Mouse (Mus musculus) frontal cortex, adult 2 months (tissue): ENCODE measurements around the gene Zmynd8. TPM values are rescaled to one million over a fixed set of nuclear protein-coding genes. Genes with fewer than 3 reads are reported as not detected.

Experiments used
- DNase-seq, 2 experiments: peaks; one replicate each; pipeline ENCODE4 v3.0.0; 2022; ENCODE audit warnings: low spot score in 1 of 2; ENCODE audit errors: extremely low spot score in 1 of 2
- polyA plus RNA-seq: library from polyadenylated mRNA; depleted of rRNA; stranded (reverse); fragments of >200 nt; gene quantifications from 2 replicates; pipeline ENCODE4 v1.2.3, GENCODE M21; 2012; rRNA removed

The Zmynd8 gene
- polyA plus RNA-seq: 79.7 and 86.6 TPM in 2 replicates

GRCm38 (mm10) chr2:165898202-165899194 is at the start of gene Zmynd8:
Gene Zmynd8 (minus strand): TSS chr2:165899016.
- no peak for DNase-seq

DNA sequence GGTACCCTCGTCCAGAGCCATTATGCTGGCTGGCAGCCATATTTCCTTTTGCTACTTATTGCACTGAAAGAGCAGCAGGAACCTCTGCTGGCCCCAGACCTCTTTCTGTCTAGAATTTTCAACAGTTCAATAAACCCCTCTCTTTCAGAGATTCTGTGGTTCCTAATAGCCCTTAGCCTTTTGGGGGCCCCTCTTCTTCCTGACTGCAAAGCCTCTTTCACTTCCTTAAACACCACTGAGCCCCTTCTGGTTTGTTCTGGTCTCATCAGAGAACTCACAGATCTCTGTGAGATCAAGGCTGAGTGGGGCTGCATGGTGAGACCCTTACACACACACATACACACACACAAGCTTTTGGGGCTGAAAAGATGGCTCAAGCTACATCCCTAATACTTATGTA is 49.2 kb upstream of the Zmynd8 start:
- no peak for DNase-seq

DNA sequence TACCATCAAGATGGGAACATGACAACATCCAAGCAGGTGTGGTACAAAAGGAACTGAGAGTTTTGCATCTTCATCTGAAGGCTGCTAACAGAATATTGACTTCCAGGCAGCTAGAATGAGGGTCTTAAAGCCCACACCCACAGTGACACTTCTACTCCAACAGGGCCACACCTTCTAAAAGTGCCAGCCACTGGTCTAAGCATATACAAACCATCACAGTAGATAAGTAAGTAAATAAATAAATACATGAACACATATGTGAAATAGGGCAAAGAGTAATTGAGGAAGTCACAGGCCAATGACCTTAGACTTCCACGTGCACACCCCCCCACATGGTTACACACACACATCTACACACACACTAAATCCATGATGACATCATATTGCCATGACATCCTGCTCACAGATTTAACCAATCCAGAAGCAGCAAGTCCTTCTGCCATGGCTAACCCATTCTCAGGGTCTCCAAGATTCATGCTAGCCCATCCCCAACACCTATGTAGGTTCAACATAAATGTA is 47.3 kb upstream of the Zmynd8 start:
- DNase-seq: no peak

GRCm38 (mm10) chr2:165944576-165945351 is 45.9 kb upstream of the Zmynd8 start:
- no peak for DNase-seq

DNA sequence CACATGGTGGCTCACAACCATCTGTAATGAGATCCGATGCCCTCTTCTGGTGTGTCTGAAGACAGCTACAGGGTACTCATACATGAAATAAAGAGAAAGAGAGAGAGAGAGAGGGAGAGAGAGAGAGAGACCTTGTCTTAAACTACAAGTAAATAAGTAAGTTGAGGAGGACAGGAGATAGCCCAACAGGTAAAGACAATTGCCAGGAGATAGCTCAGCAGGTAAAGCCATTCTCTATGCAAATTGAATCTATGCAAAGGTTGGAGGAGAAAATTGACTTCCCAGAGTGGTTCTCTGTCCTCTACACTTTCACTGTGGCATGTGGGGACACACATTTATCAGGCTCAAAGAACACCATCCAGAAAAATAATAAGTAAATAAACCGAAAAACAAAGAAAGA is 44.3 kb upstream of the Zmynd8 start:
- no peak for DNase-seq

DNA sequence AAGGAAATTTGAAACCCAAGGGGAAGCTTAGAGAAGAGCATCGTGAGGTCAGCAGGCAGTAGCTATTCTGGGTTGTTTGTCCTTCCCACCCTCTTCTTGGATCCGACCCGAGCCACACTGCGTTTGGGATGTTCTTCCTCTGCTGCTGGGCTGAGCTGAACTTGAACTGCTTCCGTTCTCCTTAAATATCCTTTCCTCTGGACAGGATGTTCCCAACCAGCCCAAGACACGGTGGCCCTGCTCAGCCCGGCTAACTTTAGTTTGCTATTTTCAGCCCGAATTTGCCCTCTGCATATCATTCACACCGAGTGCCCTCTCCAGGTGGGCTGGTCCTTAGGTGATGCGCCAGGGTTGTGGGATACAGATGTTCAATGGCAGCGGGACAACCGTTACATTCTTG is 37.3 kb upstream of the Zmynd8 start:
- DNase-seq: no peak

- DNase-seq: no peak
Observed at GRCm38 (mm10) chr2:165927705-165928104, 28.9 kb upstream of the Zmynd8 start.

DNA sequence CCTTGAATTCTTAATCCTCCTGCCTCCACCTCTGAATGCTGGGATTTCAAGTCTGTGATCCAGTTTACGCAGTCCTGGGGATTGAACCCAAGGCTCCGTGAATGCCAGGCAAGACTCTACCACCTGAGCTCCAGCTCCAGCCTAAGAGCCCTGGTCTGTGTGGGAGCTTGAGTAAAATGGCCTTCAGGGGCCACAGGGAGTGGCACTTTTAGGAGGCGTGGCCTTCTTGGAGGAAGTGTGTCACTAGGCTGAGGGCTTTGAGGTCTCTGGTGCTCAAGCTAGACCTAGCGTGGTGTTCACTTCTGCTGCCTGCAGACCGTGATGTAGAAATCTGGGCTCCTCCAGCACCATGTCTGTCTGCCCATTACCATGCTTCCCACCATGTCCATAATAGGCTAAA is 27.4 kb upstream of the Zmynd8 start:
- no peak for DNase-seq

GRCm38 (mm10) chr2:165925144-165925543 is 26.3 kb upstream of the Zmynd8 start:
- DNase-seq: no peak

DNA sequence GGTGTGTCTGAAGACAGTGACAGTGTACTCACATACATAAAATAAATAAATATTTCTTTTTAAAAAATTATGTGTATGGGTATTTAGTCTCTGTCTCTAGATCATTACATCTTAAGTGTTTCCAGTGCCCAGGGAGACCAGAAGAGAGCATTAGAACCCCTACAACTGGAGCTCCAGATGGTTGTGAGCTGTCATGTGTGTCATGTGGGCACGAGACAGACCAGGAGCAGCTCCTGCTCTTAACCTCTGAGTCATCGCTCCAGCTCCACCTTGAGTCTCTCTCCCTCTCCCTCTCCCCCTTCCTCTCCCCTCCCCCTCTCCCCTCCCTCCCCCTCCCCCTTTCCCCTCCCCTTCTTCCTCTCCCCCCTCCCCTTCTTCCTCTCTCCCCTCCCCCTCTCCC is 25.9 kb upstream of the Zmynd8 start:
- no peak for DNase-seq

DNA sequence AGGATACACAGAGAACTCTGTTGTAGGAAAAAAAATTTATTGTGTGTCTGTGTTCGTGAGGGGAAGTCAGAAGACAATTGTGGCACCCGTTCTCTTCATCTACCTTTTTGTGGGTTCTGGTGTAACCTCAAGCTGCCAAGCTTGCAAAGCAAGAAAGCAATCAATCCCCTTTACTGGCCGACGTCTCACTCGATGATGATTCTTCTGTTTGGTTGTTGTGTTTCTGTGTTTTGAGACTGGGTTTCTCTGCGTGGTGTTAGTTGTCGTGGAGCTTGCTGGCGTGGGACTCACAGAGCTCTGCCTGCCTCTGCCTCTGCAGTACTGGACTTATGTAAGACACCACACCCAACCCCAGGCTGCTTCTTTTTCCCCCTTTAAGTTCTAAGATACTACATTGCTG is 24.9 kb upstream of the Zmynd8 start:
- no peak for DNase-seq

DNA sequence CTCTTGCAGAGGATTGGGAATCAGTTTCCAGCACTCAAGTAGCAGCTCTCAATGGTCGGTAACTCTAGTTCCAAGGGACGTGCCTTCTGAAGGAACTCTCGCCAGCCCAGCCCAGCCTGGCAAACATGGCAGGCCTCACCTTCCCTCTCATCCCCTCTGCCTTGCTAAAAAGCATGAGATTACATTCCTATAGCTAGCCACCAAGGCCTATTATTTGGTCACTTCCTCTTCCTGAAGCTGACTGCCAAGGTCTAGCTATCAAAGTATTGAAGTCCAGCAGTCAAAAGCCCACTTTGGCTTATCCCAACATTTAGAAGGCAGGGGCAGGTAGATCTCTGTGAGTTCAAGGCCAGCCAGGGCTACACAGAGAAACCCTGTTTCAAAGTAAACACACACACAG is 24.2 kb upstream of the Zmynd8 start:
- no peak for DNase-seq

GRCm38 (mm10) chr2:165922047-165922728 is 23.4 kb upstream of the Zmynd8 start:
- DNase-seq: no peak

GRCm38 (mm10) chr2:165914298-165914697 is 15.5 kb upstream of the Zmynd8 start:
- DNase-seq: peak; percentile 82 to 96

DNA sequence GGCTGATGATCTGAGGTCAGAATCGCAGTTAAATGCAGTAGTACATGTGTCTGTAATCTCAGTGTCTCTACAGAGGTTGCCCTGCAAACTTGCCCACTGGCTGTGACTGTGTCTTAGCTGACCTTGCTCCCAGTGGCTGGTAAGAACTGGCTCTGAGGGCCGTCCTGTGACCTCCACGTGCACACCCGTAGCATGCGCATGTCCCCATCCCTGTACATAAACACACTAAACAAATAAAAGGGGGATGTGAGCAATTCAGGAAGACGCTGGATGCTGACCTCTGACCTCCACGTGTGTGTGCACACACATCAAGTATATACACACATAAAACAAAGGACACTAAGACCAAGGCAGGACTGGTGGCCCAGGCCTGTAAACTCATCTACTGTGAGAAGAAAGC is 14.3 kb upstream of the Zmynd8 start:
- DNase-seq: no peak

DNA sequence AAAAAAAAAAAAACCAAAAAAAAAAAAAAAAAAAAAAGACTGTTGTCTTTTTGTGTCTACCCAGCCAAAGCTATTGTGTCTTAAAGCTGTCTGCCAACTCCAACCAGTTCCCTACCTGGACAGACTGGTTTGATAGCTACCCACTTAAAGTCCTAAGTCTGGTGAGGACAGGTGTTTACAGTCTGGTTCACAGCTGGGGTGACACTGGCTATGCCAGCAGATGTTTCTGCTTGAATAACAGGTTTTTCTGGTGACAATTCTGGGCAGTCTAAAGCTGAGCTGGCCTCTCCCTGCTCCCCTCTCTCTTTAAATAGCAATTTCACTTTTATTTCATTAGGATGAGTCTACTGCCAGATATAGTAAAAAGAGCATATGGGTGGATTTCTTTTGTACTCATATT is 10.9 kb upstream of the Zmynd8 start:
- no peak for DNase-seq

- DNase-seq: no peak
Observed at GRCm38 (mm10) chr2:165907199-165907598, 8.4 kb upstream of the Zmynd8 start.

DNA sequence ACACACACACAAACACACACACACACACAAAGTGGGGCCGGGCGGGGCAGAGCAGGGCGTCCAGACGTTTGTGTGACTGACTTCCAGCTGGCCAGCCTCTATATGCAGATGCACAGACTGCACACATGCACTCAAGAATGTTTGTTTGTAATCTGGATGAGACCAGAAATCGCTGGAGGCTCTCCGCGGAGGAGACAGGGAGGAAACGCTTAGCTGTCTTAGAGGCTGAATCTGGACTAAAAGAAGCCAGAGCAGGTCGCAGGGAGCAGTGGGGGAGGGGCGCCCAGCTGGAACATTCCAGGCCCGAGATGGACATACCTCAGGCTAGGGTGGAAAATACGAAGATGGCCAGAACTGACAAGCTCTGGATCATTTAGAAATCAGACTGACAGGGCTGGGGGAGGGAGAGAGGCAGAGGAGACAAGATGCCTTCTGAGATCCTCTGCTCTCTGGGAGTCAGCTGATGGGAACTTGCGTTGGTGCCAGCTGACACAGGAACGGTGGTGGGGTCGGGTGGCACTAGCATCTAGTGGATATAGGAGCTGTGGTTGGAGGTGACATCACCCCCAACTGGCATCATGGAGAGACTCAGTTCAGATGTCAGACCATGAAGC is 7.6 kb upstream of the Zmynd8 start:
- no peak for DNase-seq

DNA sequence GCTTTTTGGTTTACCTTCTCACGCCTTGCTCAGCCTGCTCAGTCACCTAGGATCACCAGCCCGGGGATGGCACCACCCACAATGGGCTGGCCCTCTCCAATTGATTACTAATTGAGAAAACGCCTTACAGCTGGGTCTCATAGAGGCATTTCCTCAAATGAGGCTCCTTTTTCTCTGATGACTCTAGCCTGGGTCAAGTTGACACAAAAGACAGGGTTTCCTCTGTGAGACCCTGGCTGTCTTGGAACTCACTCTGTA is 2.2 kb upstream of the Zmynd8 start:
- DNase-seq: no peak

DNA sequence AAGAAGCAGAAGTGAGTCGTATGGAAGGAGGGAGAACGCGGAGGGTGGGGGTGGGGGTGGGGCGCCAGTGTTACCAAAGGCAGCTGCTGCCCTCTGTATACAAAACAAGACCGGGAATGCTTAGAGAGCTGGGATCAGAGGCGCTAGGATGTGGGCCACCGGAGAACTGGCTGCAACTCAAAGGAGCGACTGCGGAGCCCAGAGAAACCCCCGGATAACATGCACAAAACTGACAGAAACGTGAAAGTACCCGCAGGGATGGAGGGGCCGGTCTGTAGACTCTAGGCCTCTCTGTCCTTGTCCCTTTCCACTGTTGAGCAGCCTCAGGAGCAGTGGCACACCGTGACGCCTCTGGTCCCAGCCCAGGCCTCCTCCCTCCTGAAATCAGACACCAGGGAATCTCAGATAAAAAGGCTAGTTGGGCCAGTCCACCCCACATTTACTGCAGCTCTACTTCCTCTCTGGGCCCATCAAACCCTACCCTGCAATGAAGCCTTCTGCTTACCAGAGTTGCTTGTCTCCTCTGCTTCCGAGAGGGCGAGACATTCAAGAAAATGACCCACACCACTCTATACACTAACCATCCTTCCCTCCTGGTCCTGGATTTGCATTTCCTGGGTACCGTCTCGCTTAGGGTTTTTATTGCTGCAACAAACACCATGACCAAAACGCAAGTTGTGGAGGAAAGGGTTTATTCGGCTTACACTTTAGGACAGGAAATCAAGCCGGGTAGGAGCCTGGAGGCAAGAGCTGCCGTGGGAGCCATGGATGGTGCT is 1.7 kb upstream of the Zmynd8 start:
- no peak for DNase-seq
